Mouse (Mus musculus) liver, embryonic 11.5 days (tissue): ENCODE results near the gene Klhl21. TPM values are rescaled to one million over a fixed set of nuclear protein-coding genes. Genes with fewer than 3 reads are reported as not detected.

Experiments
- ATAC-seq: fragments of 200-750 bp; cut with Nextera tagmentation; replicated peaks from 2 replicates; pipeline ENCODE4 v1.8.0; 2017; ENCODE audit warnings: moderate number of reproducible peaks, mild to moderate bottlenecking, moderate TSS enrichment, moderate library complexity; ENCODE audit not compliant: low FRiP score
- DNase-seq: peaks from one replicate; pipeline ENCODE4 v3.0.0-alpha.2; 2017; ENCODE audit warnings: low spot score
- H3K27ac ChIP-seq: fragments of 300-500 bp; sonication (generic); 2 replicates; pipeline ENCODE4 v1.5.1; 2014; ENCODE audit warnings: mild to moderate bottlenecking, low read depth, low read length, control low read depth
- H3K27me3 ChIP-seq: fragments of 300-500 bp; sonication (generic); replicated peaks from 2 replicates; pipeline ENCODE4 v1.6.1; 2014; ENCODE audit warnings: low read length, mixed read lengths; ENCODE audit not compliant: control insufficient read depth, insufficient read depth
- H3K36me3 ChIP-seq: fragments of 300-500 bp; sonication (generic); 2 replicates; pipeline ENCODE4 v1.6.1; 2014; ENCODE audit warnings: mild to moderate bottlenecking, low read length, moderate library complexity, mixed read lengths; ENCODE audit not compliant: control insufficient read depth, insufficient read depth
- H3K4me1 ChIP-seq: fragments of 300-500 bp; sonication (generic); replicated peaks from 2 replicates; pipeline ENCODE4 v1.6.1; 2014; ENCODE audit warnings: low read length, mixed read lengths; ENCODE audit not compliant: control insufficient read depth, insufficient read depth
- H3K4me2 ChIP-seq: fragments of 300-500 bp; sonication (generic); 2 replicates; pipeline ENCODE4 v1.6.1; 2014; ENCODE audit warnings: mild to moderate bottlenecking, control low read depth, moderate library complexity
- H3K4me3 ChIP-seq: fragments of 300-500 bp; sonication (generic); 2 replicates; pipeline ENCODE4 v1.5.1; 2014; ENCODE audit warnings: low read depth, low read length, control low read depth
- H3K9ac ChIP-seq: fragments of 300-500 bp; sonication (generic); 2 replicates; pipeline ENCODE4 v1.6.1; 2014; ENCODE audit warnings: low read depth, low read length, control low read depth
- H3K9me3 ChIP-seq: fragments of 300-500 bp; sonication (generic); 2 replicates; pipeline ENCODE4 v1.6.1; 2016; ENCODE audit warnings: low read length, inconsistent platforms, mixed read lengths; ENCODE audit not compliant: control insufficient read depth
- WGBS: fragments of 180-500 bp; shearing (Covaris S2); extraction: QIAGEN DNeasy Blood & Tissue Kit; methylation state at CpG from one replicate; pipeline ENCODE4 v1.1.7; 2014; 5-methylcytosine and 5-hydroxymethylcytosine counted together
- polyA plus RNA-seq: library from polyadenylated mRNA; unstranded; fragments of >200 nt; fragmentation: Nextera tagmentation; extraction: Ambion mirVana; gene quantifications from 2 replicates; pipeline ENCODE4 v1.2.1, GENCODE M21; 2014

Gene Klhl21
- polyA plus RNA-seq: 9.1 and 9.4 TPM in 2 replicates

GRCm38 (mm10) chr4:152008622-152009075 lies at the start of gene Klhl21:
Gene Klhl21 (plus strand): TSS chr4:152008803.
- ATAC-seq (peak; percentile 88), DNase-seq (peak; percentile 95)
- Histone ChIP-seq H3K27ac (peak within 1 kb of the TSS; percentile 80), H3K4me3 (peak within 1 kb of the TSS; percentile 82), H3K4me1 (peaks cover 28% of the 10 kb centered on the region), H3K27me3 (peaks cover 4% of the 10 kb centered on the region), H3K9me3 (no peaks in the 10 kb centered on the region), H3K9ac (peak within 1 kb of the TSS; percentile 84), H3K4me2 (peak within 1 kb of the TSS; percentile 100), H3K36me3 (peaks cover 9% of the 10 kb centered on the region; the same call in 1 of the 2 replicates)
- WGBS: under 1% methylated on average over 45 of the region's 45 CpGs

GRCm38 (mm10) chr4:151959849-151960512 lies 48.6 kb upstream of the Klhl21 start:
- Histone ChIP-seq H3K27ac (peak overlapping the region; percentile 98), H3K4me1 (peaks cover 65% of the 10 kb centered on the region)

GRCm38 (mm10) chr4:151960513-151960854 lies 48.1 kb upstream of the Klhl21 start:
- Histone ChIP-seq H3K9ac (peak overlapping the region; percentile 46), H3K4me1 (peaks cover 65% of the 10 kb centered on the region), H3K9me3 (no peaks in the 10 kb centered on the region), H3K4me2 (peak overlapping the region; percentile 11), H3K36me3 (peaks cover 58% of the 10 kb centered on the region), H3K27ac (peak overlapping the region; percentile 98), H3K4me3 (no peak overlapping the region), H3K27me3 (no peaks in the 10 kb centered on the region)
- WGBS: 46% methylated on average over 3 of the region's 3 CpGs
- peak; percentile 54 for DNase-seq
- peak; percentile 94 for ATAC-seq

More at GRCm38 (mm10) chr4:151959849-151960512, 48.6 kb upstream of the Klhl21 start:
- Histone ChIP-seq H3K9ac (peak overlapping the region; percentile 46), H3K9me3 (no peaks in the 10 kb centered on the region), H3K36me3 (peaks cover 56% of the 10 kb centered on the region), H3K4me3 (no peak overlapping the region), H3K4me2 (peak overlapping the region; percentile 16), H3K27me3 (no peaks in the 10 kb centered on the region)
- no peak for DNase-seq
- 70% methylated on average over 11 of the region's 11 CpGs for WGBS
- ATAC-seq: peak; percentile 22

- peak; percentile 23; the same call in 1 of the 2 replicates for ATAC-seq
- Histone ChIP-seq H3K36me3 (peaks cover 50% of the 10 kb centered on the region), H3K4me1 (peaks cover 46% of the 10 kb centered on the region), H3K9me3 (no peaks in the 10 kb centered on the region), H3K27me3 (no peaks in the 10 kb centered on the region), H3K4me3 (no peak overlapping the region), H3K27ac (peak overlapping the region; percentile 75; the same call in 1 of the 2 replicates), H3K4me2 (no peak overlapping the region), H3K9ac (no peak overlapping the region)
- no peak for DNase-seq
- WGBS: 63% methylated on average over 3 of the region's 3 CpGs
Observed at GRCm38 (mm10) chr4:151962817-151963216, 45.8 kb upstream of the Klhl21 start.

- DNase-seq: no peak
- Histone ChIP-seq H3K9me3 (no peaks in the 10 kb centered on the region), H3K4me3 (no peak overlapping the region), H3K4me2 (no peak overlapping the region), H3K4me1 (peaks cover 5% of the 10 kb centered on the region; the same call in 1 of the 2 replicates), H3K27ac (no peak overlapping the region), H3K27me3 (no peaks in the 10 kb centered on the region), H3K9ac (no peak overlapping the region), H3K36me3 (peaks cover 55% of the 10 kb centered on the region)
- ATAC-seq: no peak
- 96% methylated on average over 26 of the region's 26 CpGs for WGBS
Observed at GRCm38 (mm10) chr4:151968204-151968921, 40.2 kb upstream of the Klhl21 start.

GRCm38 (mm10) chr4:151972221-151972967 lies 36.2 kb upstream of the Klhl21 start:
- DNase-seq: no peak
- WGBS: 75% methylated on average over 10 of the region's 10 CpGs
- Histone ChIP-seq H3K4me1 (peaks cover 4% of the 10 kb centered on the region; the same call in 1 of the 2 replicates), H3K9ac (no peak overlapping the region), H3K9me3 (no peaks in the 10 kb centered on the region), H3K4me2 (no peak overlapping the region), H3K36me3 (peaks cover 61% of the 10 kb centered on the region), H3K4me3 (no peak overlapping the region), H3K27ac (no peak overlapping the region), H3K27me3 (no peaks in the 10 kb centered on the region)
- peak; percentile 45; the same call in 1 of the 2 replicates for ATAC-seq

- 87% methylated on average over 3 of the region's 3 CpGs for WGBS
- H3K27me3 ChIP-seq: no peaks in the 10 kb centered on the region
- no peak overlapping the region for H3K4me3 ChIP-seq
- peaks cover 4% of the 10 kb centered on the region; the same call in 1 of the 2 replicates for H3K4me1 ChIP-seq
- ATAC-seq: no peak
- H3K9me3 ChIP-seq: no peaks in the 10 kb centered on the region
- DNase-seq: no peak
- no peak overlapping the region for H3K9ac ChIP-seq
- no peak overlapping the region for H3K4me2 ChIP-seq
- peaks cover 55% of the 10 kb centered on the region for H3K36me3 ChIP-seq
- no peak overlapping the region for H3K27ac ChIP-seq
Observed at GRCm38 (mm10) chr4:151975441-151975840, 33.2 kb upstream of the Klhl21 start.

- Histone ChIP-seq H3K4me1 (no peaks in the 10 kb centered on the region), H3K27ac (no peak overlapping the region), H3K4me3 (no peak overlapping the region), H3K9me3 (no peaks in the 10 kb centered on the region), H3K36me3 (peaks cover 51% of the 10 kb centered on the region), H3K27me3 (no peaks in the 10 kb centered on the region), H3K4me2 (no peak overlapping the region), H3K9ac (no peak overlapping the region)
- DNase-seq (peak; percentile 78), ATAC-seq (no peak)
- 44% methylated on average over 10 of the region's 10 CpGs for WGBS
Observed at GRCm38 (mm10) chr4:151977748-151978147, 30.9 kb upstream of the Klhl21 start.
